Mouse (Mus musculus) E14TG2a.4 (cell line): ENCODE results near the gene Mpzl2.
A peak's percentile ranks its signal among the peaks of the same experiment; 100 is the strongest.

Experiments used
- CTCF ChIP-seq: conservative IDR thresholded peaks from 2 replicates; pipeline ENCODE4 v1.5.1; 2014; ENCODE audit warnings: low read length
- NANOG ChIP-seq: IDR thresholded peaks from 2 replicates; pipeline ENCODE4 v1.6.1; 2014; ENCODE audit warnings: borderline replicate concordance, low read length, mixed read lengths
- POU5F1 ChIP-seq: IDR thresholded peaks from 2 replicates; pipeline ENCODE4 v1.6.1; 2014; ENCODE audit warnings: low read length, borderline replicate concordance

GRCm38 (mm10) chr9:45048511-45048910 is 8.9 kb downstream of the Mpzl2 start:
- peak; percentile 58 for TF ChIP-seq CTCF
- no peak for TF ChIP-seq NANOG
- TF ChIP-seq POU5F1, result no peak
